Mouse (Mus musculus) gastrocnemius, adult 2 months (tissue): ENCODE measurements around the gene Nr1h3. TPM values are rescaled to one million over a fixed set of nuclear protein-coding genes. Genes with fewer than 3 reads are reported as not detected.

Source experiments
- DNase-seq: peaks from one replicate; pipeline ENCODE4 v3.0.0; 2022
- H3K27ac ChIP-seq: fragments of 200-600 bp; 2 replicates; pipeline ENCODE4 v1.8.1; 2022; ENCODE audit warnings: mild to moderate bottlenecking
- H3K4me3 ChIP-seq: fragments of 200-600 bp; 2 replicates; pipeline ENCODE4 v1.8.1; 2022; ENCODE audit warnings: mild to moderate bottlenecking, moderate library complexity
- CTCF ChIP-seq: fragments of 200-600 bp; IDR thresholded peaks from 2 replicates; pipeline ENCODE4 v1.8.1; 2022; ENCODE audit warnings: antibody characterized with exemption, mild to moderate bottlenecking, moderate library complexity
- intact Hi-C: fragments of 180-260 bp; cut with DNase I; formaldehyde crosslinking; loops from one replicate; pipeline ENCODE4 v1.15.1; 2025
- total RNA-seq, 2 experiments: library from RNA; stranded (reverse); gene quantifications; 2 replicates each; pipeline ENCODE4 v1.2.3; 2021

Nr1h3 gene
- total RNA-seq, 2 experiments from 2014 or later, result 26.8 to 26.9 TPM

GRCm38 (mm10) chr2:91217032-91217431 lies 14.4 kb upstream of the Nr1h3 start:
- no peak for DNase-seq
- no peak for TF ChIP-seq CTCF
- Histone ChIP-seq H3K27ac (no peak overlapping the region), H3K4me3 (no peak overlapping the region)
- intact Hi-C loops, result no loop called here

DNA sequence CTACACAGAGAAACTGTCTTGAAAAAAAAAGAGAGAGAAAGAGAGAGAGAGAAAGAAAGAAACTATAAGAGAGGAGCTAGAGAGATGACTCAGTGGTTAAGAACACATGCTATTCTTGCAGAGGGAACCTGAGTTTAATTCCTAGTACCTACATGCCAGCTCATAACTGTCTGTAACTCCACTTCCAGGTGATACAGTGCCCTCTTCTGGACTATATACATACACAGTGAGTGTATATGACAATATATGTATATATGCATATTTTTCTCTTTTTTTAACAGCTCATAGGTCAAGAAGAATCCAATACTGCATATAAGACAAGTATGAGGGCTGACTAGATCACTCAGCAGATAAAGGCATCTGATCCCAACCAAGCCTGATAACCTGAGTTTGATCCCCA lies 10.7 kb upstream of the Nr1h3 start:
- Histone ChIP-seq H3K4me3 (no peak overlapping the region), H3K27ac (no peak overlapping the region)
- no peak for DNase-seq
- intact Hi-C loops, result no loop called here
- TF ChIP-seq CTCF, result peak; percentile 27

- no peak for DNase-seq
- peak overlapping the region; percentile 35; the same call in 1 of the 2 replicates for H3K27ac ChIP-seq
- TF ChIP-seq CTCF, result no peak
- intact Hi-C loops, result no loop called here
- no peak overlapping the region for H3K4me3 ChIP-seq
These were observed 3.7 kb upstream of the Nr1h3 start for GRCm38 (mm10) chr2:91206254-91206775.

- intact Hi-C loops, result loop anchor here (2.0 kb wide), 1 partner anchor 34 kb away; the partner anchor contains the start of gene Ddb2
- TF ChIP-seq CTCF, result no peak
- DNase-seq, result no peak
- H3K27ac ChIP-seq, result peak overlapping the region; percentile 94
- H3K4me3 ChIP-seq, result peak overlapping the region; percentile 81
These were observed 480 bp upstream of the Nr1h3 start for GRCm38 (mm10) chr2:91202972-91203656.

GRCm38 (mm10) chr2:91198888-91199287 lies 3.7 kb downstream of the Nr1h3 start:
- intact Hi-C loops, result no loop called here
- Histone ChIP-seq H3K27ac (peak overlapping the region; percentile 20; the same call in 1 of the 2 replicates), H3K4me3 (no peak overlapping the region)
- TF ChIP-seq CTCF, result no peak
- no peak for DNase-seq

DNA sequence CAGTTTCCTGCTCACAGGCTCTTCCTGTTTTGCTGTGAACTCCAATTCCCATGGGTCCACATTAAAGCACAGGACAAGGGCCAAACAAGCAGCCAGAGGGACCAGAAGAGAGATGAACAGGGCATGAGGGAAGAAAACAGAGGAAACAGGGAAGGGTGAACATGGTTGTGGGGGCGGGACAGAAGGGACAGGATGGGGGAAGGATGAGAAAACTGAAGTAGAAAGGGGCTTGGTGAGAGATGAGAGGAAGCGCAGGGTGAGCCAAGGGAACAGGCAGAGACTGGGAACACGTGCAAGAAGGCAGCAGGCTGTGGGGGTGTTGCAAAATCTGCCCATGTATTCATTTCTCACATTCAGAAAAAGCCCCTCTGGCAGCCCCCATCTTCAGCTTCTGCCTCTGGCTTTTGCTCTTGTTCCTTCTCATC lies 6.0 kb downstream of the Nr1h3 start:
- peak; percentile 47 for DNase-seq

GRCm38 (mm10) chr2:91194624-91195332 lies 7.9 kb downstream of the Nr1h3 start:
- Histone ChIP-seq H3K27ac (peak overlapping the region; percentile 94), H3K4me3 (peak overlapping the region; percentile 86)
- peak; percentile 92; the same call in 1 of the 2 replicates for TF ChIP-seq CTCF
- intact Hi-C loops, result loop anchor here (1.0 kb wide), 1 partner anchor 79 kb away; no protein-coding TSS in a partner anchor
- peak; percentile 96 for DNase-seq

More for the DNA sequence above, 6.0 kb downstream of the Nr1h3 start:
- Histone ChIP-seq H3K4me3 (no peak overlapping the region), H3K27ac (peak overlapping the region; percentile 94)
- intact Hi-C loops, result no loop called here
- no peak for TF ChIP-seq CTCF

DNA sequence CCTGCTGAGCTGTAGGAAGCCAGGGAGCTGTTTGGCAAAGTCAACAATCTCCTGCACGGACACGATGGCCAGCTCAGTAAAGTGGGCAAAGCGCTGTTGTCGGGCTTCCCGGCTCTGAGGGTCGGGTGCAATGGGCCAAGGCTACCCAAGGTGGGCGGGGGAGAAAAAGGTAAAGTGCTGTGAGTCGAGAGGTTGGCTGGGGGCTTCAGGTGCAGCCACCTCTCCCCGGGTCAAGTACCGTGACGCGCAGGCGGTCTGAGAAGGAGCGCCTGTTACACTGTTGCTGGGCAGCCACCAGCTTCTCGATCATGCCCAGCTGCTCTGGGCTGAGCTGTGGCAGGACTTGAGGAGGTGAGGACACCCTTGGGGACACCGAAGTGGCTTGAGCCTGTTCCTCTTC lies 12.1 kb downstream of the Nr1h3 start:
- no peak for DNase-seq
- intact Hi-C loops, result no loop called here
- H3K27ac ChIP-seq, result no peak overlapping the region
- TF ChIP-seq CTCF, result no peak
- no peak overlapping the region for H3K4me3 ChIP-seq

GRCm38 (mm10) chr2:91187431-91187830 lies 15.2 kb downstream of the Nr1h3 start:
- no peak overlapping the region for H3K27ac ChIP-seq
- DNase-seq, result no peak
- intact Hi-C loops, result no loop called here
- no peak for TF ChIP-seq CTCF
- H3K4me3 ChIP-seq, result no peak overlapping the region

DNA sequence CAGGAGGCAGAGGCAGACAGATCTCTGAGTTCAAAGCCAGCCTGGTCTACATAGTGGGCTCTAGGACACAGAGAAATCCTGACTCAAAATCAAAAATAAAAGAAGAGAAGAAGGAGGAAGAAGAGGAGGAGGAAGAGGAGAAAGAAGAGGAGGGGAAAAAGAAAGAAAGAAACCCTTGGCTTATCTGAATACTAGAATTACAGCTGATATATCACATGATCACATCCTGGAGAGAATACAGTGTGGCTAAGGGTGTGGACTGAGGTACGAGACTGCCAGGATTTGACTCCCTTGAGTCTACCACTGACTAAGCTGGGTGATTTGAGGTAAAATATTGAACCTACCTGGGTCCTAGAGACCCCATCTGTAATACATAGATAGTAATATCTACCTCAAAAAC lies 16.4 kb downstream of the Nr1h3 start:
- TF ChIP-seq CTCF, result no peak
- H3K27ac ChIP-seq, result no peak overlapping the region
- intact Hi-C loops, result no loop called here

GRCm38 (mm10) chr2:91183711-91184405 lies 18.8 kb downstream of the Nr1h3 start, which contains the start of gene Madd:
TSS of gene Madd (minus strand) at chr2:91183837.
- intact Hi-C loops, result no loop called here
- DNase-seq, result no peak
- Histone ChIP-seq H3K4me3 (peak within 1 kb of the TSS; percentile 90), H3K27ac (peak within 1 kb of the TSS; percentile 76)
- TF ChIP-seq CTCF, result no peak

More for the DNA sequence above, 16.4 kb downstream of the Nr1h3 start:
- no peak overlapping the region for H3K4me3 ChIP-seq
- DNase-seq, result no peak

DNA sequence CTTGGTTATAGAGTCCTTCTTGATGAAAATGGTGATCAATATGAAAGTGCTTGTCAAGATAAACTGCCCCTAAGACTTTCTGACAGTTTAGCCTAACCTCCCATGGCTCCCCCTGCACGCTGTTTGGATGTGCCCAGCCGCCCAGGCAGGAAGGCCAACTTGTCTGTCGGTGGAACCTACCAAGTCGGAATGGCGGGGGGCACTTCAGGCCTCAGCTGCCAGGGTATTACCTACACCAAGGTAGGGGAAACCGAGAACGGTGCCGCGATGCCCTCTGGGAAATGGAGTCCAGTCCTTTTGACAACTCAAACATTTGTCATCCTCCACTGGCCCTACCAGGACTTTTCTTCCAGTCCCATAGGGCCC lies 19.5 kb downstream of the Nr1h3 start:
- TF ChIP-seq CTCF, result no peak
- peak overlapping the region; percentile 90 for H3K4me3 ChIP-seq
- H3K27ac ChIP-seq, result peak overlapping the region; percentile 76
- DNase-seq, result peak; percentile 91
- intact Hi-C loops, result no loop called here
